Mouse (Mus musculus): ENCODE data around the gene Gtsf1l.
"Not testable (repeated sequence)": the region's sequence is repeated elsewhere in the genome, so short reads cannot be mapped to it uniquely, and the experiment has no call there.

Gene Gtsf1l

GRCm38 (mm10) chr2:163086561-163086960 lies 1.1 kb downstream of the Gtsf1l start:
- DNase-seq (ENCODE audit: low spot score in 2 of 2) = no peak

- no peak for DNase-seq (ENCODE audit: low spot score in 2 of 2)
Measured at GRCm38 (mm10) chr2:163085047-163085446, 2.6 kb downstream of the Gtsf1l start.

GRCm38 (mm10) chr2:163084519-163084918 lies 3.1 kb downstream of the Gtsf1l start:
- DNase-seq (ENCODE audit: low spot score in 2 of 2) = no peak

GRCm38 (mm10) chr2:163082591-163082990 lies 5.1 kb downstream of the Gtsf1l start:
- no peak for DNase-seq (ENCODE audit: low spot score in 2 of 2)

- DNase-seq (ENCODE audit: low spot score in 2 of 2) = no peak
Measured at GRCm38 (mm10) chr2:163079041-163079440, 8.6 kb downstream of the Gtsf1l start.

GRCm38 (mm10) chr2:163075234-163075633 lies 12.4 kb downstream of the Gtsf1l start:
- no peak for DNase-seq (ENCODE audit: low spot score in 2 of 2)

GRCm38 (mm10) chr2:163074808-163075207 lies 12.8 kb downstream of the Gtsf1l start:
- no peak for DNase-seq (ENCODE audit: low spot score in 2 of 2)

GRCm38 (mm10) chr2:163074006-163074405 lies 13.6 kb downstream of the Gtsf1l start:
- DNase-seq (ENCODE audit: low spot score in 2 of 2) = no peak

- DNase-seq (ENCODE audit: low spot score in 2 of 2) = no peak
Measured at GRCm38 (mm10) chr2:163073023-163073757, 14.5 kb downstream of the Gtsf1l start.

- DNase-seq (ENCODE audit: low spot score in 2 of 2) = no peak
Measured at GRCm38 (mm10) chr2:163071590-163071989, 16.1 kb downstream of the Gtsf1l start.

GRCm38 (mm10) chr2:163070213-163070612 lies 17.4 kb downstream of the Gtsf1l start:
- DNase-seq (ENCODE audit: low spot score in 2 of 2) = no peak

GRCm38 (mm10) chr2:163067233-163067632 lies 20.4 kb downstream of the Gtsf1l start:
- no peak for DNase-seq (ENCODE audit: low spot score in 2 of 2)

GRCm38 (mm10) chr2:163066326-163066725 lies 21.3 kb downstream of the Gtsf1l start:
- DNase-seq (ENCODE audit: low spot score in 2 of 2) = no peak

- no peak for DNase-seq (ENCODE audit: low spot score in 2 of 2)
Measured at GRCm38 (mm10) chr2:163062119-163062508, 25.5 kb downstream of the Gtsf1l start.

GRCm38 (mm10) chr2:163061203-163062118 lies 26.2 kb downstream of the Gtsf1l start:
- DNase-seq (ENCODE audit: low spot score in 2 of 2) = no peak

GRCm38 (mm10) chr2:163060630-163061029 lies 27.0 kb downstream of the Gtsf1l start:
- DNase-seq (ENCODE audit: low spot score in 2 of 2) = no peak

GRCm38 (mm10) chr2:163058981-163059380 lies 28.7 kb downstream of the Gtsf1l start:
- not testable (repeated sequence) for DNase-seq (ENCODE audit: low spot score in 2 of 2)

GRCm38 (mm10) chr2:163056584-163056983 lies 31.1 kb downstream of the Gtsf1l start:
- DNase-seq (ENCODE audit: low spot score in 2 of 2) = no peak

- DNase-seq (ENCODE audit: low spot score in 2 of 2) = no peak
Measured at GRCm38 (mm10) chr2:163055715-163056114, 31.9 kb downstream of the Gtsf1l start.

- peak in 1 of 2 experiments; percentile 5 for DNase-seq (ENCODE audit: low spot score in 2 of 2)
Measured at GRCm38 (mm10) chr2:163054891-163055494, 32.7 kb downstream of the Gtsf1l start.

- peak; percentile 88 to 91 for DNase-seq (ENCODE audit: low spot score in 2 of 2)
Measured at GRCm38 (mm10) chr2:163054335-163054840, 33.3 kb downstream of the Gtsf1l start, which contains the start of gene Mybl2. Gene Mybl2 (plus strand): TSS chr2:163054687.

GRCm38 (mm10) chr2:163052826-163053225 lies 34.8 kb downstream of the Gtsf1l start:
- no peak for DNase-seq (ENCODE audit: low spot score in 2 of 2)

All from natural killer cell, adult 2 months (primary cell).